Mouse (Mus musculus) kidney, postnatal 0 days (tissue): Measurements from ENCODE around the gene Slc4a1ap. TPM values are rescaled to one million over a fixed set of nuclear protein-coding genes. Genes with fewer than 3 reads are reported as not detected.

Experiments
- ATAC-seq: fragments of 200-750 bp; cut with Nextera tagmentation; replicated peaks from 2 replicates; pipeline ENCODE4 v1.8.0; 2017; ENCODE audit warnings: low read depth, moderate number of reproducible peaks, moderate TSS enrichment, moderate library complexity; ENCODE audit not compliant: low FRiP score
- DNase-seq: peaks from one replicate; pipeline ENCODE4 v3.0.0-alpha.2; 2016; ENCODE audit warnings: low spot score
- H3K27ac ChIP-seq: fragments of 300-500 bp; sonication (generic); 2 replicates; pipeline ENCODE4 v1.5.1; 2014; ENCODE audit warnings: mild to moderate bottlenecking
- H3K27me3 ChIP-seq: fragments of 300-500 bp; sonication (generic); 2 replicates; pipeline ENCODE4 v1.6.1; 2014; ENCODE audit warnings: low read length, mixed read lengths; ENCODE audit not compliant: insufficient read depth
- H3K36me3 ChIP-seq: fragments of 300-500 bp; sonication (generic); 2 replicates; pipeline ENCODE4 v1.6.1; 2014; ENCODE audit warnings: low read length, mixed read lengths; ENCODE audit not compliant: insufficient read depth
- H3K4me1 ChIP-seq: fragments of 300-500 bp; sonication (generic); replicated peaks from 2 replicates; pipeline ENCODE4 v1.6.1; 2014; ENCODE audit warnings: antibody characterized with exemption, low read length, mixed read lengths; ENCODE audit not compliant: insufficient read depth
- H3K4me2 ChIP-seq: fragments of 300-500 bp; sonication (generic); 2 replicates; pipeline ENCODE4 v1.6.1; 2014; ENCODE audit warnings: mild to moderate bottlenecking, low read length, moderate library complexity, mixed read lengths
- H3K4me3 ChIP-seq: fragments of 300-500 bp; sonication (generic); replicated peaks from 2 replicates; pipeline ENCODE4 v1.5.1; 2014; ENCODE audit warnings: low read depth, low read length
- H3K9ac ChIP-seq: fragments of 300-500 bp; sonication (generic); 2 replicates; pipeline ENCODE4 v1.6.1; 2014; ENCODE audit warnings: low read depth, low read length
- H3K9me3 ChIP-seq: fragments of 300-500 bp; sonication (generic); replicated peaks from 2 replicates; pipeline ENCODE4 v1.6.1; 2016; ENCODE audit warnings: low read length, inconsistent platforms, mixed read lengths
- CTCF ChIP-seq: IDR thresholded peaks from 2 replicates; pipeline ENCODE4 v1.5.1; 2016; ENCODE audit warnings: antibody characterized with exemption, low read depth, mild to moderate bottlenecking, moderate library complexity
- WGBS: fragments of 180-500 bp; shearing (Covaris S2); extraction: QIAGEN DNeasy Blood & Tissue Kit; methylation state at CpG from one replicate; pipeline ENCODE4 v1.1.7; 2014; 5-methylcytosine and 5-hydroxymethylcytosine counted together
- polyA plus RNA-seq: library from polyadenylated mRNA; unstranded; fragments of >200 nt; fragmentation: Nextera tagmentation; extraction: Ambion mirVana; gene quantifications from 2 replicates; pipeline ENCODE4 v1.2.1, GENCODE M21; 2015

Slc4a1ap gene
- polyA plus RNA-seq, 1 experiment from 2014 or later: 18.6 TPM

GRCm38 (mm10) chr5:31606151-31606550 lies 79.4 kb downstream of the Slc4a1ap start:
- H3K27me3 ChIP-seq: no peaks in the 10 kb centered on the region
- H3K36me3 ChIP-seq: no peaks in the 10 kb centered on the region
- H3K4me3 ChIP-seq: no peak overlapping the region
- TF ChIP-seq CTCF: no peak
- DNase-seq (no peak), ATAC-seq (no peak)
- no peaks in the 10 kb centered on the region for H3K9me3 ChIP-seq
- H3K27ac ChIP-seq: no peak overlapping the region
- H3K4me2 ChIP-seq: no peak overlapping the region
- no peak overlapping the region for H3K9ac ChIP-seq
- 30% methylated on average over 3 of the region's 3 CpGs for WGBS
- peaks cover 3% of the 10 kb centered on the region; the same call in 1 of the 2 replicates for H3K4me1 ChIP-seq

Other genes starting within 250 kb of the Slc4a1ap start
- gene Ift172, start 235.9 kb upstream of the Slc4a1ap start, polyA plus RNA-seq: 17.4 and 20.5 TPM in 2 replicates
- 26.9 and 27.8 TPM in 2 replicates for gene Fndc4, start 230.9 kb upstream of the Slc4a1ap start, polyA plus RNA-seq
- 0.09 TPM in 1 of 2 replicates, not detected in the other for gene Gckr, start 229.6 kb upstream of the Slc4a1ap start, polyA plus RNA-seq
- gene Zfp512, start 74.6 kb upstream of the Slc4a1ap start, polyA plus RNA-seq: 26.5 and 31.3 TPM in 2 replicates
- not detected in 2 replicates for gene 4930548H24Rik, start 41.3 kb upstream of the Slc4a1ap start, polyA plus RNA-seq
- 41.2 and 45.5 TPM in 2 replicates for gene Gpn1, start 32.3 kb upstream of the Slc4a1ap start, polyA plus RNA-seq
- gene Supt7l, start 812 bp downstream of the Slc4a1ap start, polyA plus RNA-seq: 13.6 and 16.6 TPM in 2 replicates
- gene Mrpl33, start 69.9 kb downstream of the Slc4a1ap start, polyA plus RNA-seq: 369 and 406 TPM in 2 replicates
- gene Rbks, start 170.6 kb downstream of the Slc4a1ap start, polyA plus RNA-seq: 11.7 and 12.5 TPM in 2 replicates
- gene Babam2, start 170.7 kb downstream of the Slc4a1ap start, polyA plus RNA-seq: 82.7 and 90.2 TPM in 2 replicates